Mouse (Mus musculus) liver, adult (tissue): ENCODE measurements around the gene Atp10b.

Experiments used
- GATA4 ChIP-seq: IDR thresholded peaks from 2 replicates; pipeline ENCODE4 v1.6.1; 2014; ENCODE audit warnings: mild to moderate bottlenecking, low read length; ENCODE audit not compliant: insufficient replicate concordance

The Atp10b gene

DNA sequence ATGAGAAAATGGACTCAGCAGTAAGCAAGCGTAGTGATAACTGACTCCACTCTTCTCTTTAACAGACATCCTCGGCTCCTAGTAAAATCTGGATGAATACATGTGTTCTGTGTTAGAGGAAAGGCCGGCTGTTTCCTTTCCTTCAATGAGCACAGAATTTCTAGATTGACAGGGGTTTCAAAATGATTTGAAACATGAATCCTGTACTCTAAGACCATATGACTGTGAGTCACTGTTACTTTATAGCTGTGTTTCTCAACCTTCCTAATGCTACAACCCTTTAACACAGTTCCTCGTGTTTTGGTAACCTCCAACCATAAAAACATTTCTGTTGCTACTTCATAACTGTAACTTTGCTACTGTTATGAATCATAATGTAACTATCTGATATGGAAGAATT, 33.8 kb downstream of the Atp10b start:
- TF ChIP-seq GATA4, result no peak

DNA sequence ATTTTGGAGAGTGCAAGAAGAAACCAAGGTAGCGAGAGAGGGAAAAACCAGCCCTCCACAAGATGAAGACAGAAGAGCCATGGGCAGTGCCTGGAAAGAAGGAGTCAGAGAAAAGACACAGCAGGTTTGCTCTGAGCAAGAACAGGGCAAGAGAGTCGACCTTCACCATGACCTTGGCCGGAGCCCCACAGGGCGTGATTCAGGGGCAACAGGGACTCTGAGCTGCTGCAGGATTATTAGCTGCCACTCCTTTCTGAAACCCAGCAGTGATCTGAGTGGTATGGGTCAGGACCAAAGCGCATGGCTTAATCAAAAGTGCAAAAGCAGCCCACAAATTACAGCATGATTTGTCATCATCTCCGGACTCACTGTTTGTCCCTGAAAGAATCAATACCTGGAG, 36.6 kb downstream of the Atp10b start:
- 0 out of 2 replicates have a peak, but pooled peaks have one; percentile 28 for TF ChIP-seq GATA4

DNA sequence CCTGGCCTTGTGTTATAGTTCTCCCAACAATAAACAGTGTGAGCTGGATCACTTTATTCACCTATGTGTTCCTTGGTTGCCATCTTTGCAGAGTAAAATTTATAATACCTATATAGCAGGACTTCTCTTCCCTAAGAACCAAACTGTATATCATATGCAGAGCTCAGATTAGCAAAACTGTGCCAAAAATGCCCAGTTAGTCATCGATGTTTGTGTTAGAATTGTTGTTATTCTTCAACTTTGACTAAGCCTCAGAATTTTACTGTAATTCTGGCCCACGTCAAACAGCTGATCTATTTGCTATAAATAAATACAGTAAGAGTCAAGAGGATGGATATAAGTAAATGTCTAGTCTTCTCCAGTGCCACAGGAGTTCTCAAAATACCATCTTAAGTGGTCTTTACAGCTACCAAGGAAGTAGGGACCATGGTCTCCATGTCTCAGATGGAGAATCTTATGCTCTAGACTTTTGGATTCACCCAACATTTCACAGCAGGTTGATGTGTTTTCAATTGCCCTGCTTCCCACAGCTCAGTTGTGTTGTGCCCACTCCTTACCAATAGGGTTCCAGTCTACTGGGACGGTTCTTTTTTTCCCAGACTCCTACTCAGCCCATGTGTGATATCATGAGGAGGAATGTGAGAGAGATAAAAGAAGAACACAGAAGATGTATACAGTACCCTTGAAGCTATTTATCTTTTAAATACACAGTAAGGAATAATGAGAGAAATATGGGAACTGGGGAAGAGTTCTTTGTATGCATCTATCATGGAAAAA, 40.3 kb downstream of the Atp10b start:
- TF ChIP-seq GATA4, result no peak

DNA sequence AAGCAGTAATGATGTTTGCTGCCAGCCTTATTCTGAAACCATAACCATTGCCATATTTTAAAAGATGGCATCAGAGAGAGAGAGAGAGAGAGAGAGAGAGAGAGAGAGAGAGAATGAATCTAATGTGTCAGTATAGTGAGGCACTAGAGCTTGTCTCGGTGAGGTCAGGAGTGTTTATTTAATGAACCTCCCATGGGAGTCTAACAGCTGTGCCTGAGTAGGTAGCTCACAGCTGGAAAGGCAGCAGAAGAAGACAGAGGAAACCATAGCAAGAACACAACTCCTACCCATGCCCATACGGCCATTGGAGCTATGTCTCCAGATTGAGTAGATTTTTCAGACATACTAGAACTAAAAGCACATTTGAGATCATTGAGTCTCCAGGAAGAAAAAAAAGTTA, 49.1 kb downstream of the Atp10b start:
- no peak for TF ChIP-seq GATA4

DNA sequence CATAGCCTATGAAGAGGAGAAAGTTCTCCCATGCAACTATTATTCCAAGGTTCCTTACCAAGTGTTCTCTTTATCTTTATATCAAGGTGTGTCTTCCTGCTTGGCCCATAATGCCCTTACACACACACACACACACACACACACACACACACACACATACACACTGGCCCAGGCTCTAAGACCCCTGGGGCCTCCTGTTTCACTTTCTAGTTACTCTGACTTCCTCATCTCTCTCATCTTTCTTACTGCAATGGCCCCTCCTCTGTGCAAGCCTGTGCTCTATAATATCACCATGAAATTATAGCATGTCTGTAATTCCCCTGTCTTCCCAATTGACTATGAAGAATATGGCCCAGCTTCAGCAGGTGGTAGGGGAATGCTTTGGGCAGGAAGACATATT, 49.7 kb downstream of the Atp10b start:
- no peak for TF ChIP-seq GATA4

DNA sequence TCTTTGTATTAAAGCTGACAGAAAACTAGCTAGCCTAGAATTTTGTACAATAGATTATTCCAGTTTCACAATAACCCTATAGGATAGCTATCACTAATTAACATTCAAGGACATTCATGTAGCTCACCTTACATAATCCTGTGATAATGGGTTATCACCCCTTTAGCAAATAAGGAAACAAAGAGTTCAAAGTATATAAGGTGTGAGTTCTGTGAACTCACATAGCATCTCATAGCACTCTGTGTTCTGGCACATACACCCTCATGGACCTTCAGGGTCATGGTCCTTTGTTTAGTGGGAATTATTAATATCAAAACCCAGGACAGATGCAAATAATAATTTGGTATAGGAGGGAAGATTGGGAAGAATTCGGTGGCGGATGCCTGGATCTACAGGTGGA, 50.4 kb downstream of the Atp10b start:
- TF ChIP-seq GATA4, result no peak

DNA sequence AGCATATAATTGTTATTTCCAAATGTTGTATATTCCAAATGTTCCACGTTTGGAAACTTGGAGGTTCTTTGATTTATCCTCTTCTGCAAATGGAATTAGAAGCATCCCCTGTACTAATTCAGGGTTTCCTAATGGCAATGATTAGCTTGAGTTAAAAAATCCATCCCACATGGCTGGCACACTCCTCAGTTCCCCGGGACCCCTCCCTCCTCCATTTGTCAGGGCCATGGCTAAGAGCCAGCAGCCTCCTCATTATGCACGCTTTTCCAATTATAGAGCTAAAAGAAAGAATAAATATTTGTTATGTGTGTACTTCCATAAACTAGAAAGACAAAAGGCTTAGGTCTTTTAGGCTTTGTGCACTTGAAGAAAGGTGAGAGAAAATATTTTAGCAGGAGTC, 53.9 kb downstream of the Atp10b start:
- TF ChIP-seq GATA4, result no peak

DNA sequence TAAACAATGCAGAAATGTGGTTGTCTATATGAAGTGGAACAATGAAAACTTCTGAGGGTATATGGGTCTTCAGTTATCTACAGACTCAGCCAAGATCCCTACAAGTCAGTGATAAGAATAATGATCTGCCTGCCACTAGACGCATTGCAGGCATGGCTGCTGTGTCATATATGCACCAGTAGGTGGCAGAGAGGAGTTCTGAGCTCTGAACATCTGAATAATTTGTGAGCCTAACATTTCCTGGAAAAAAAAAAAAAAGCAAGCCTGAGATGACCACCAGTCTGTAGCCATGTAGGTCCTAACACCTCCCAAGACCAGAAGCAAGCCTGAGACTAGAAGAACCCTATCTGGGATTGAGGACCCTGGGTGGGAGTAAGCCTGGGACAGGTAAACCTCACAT, 63.5 kb downstream of the Atp10b start:
- TF ChIP-seq GATA4, result no peak

DNA sequence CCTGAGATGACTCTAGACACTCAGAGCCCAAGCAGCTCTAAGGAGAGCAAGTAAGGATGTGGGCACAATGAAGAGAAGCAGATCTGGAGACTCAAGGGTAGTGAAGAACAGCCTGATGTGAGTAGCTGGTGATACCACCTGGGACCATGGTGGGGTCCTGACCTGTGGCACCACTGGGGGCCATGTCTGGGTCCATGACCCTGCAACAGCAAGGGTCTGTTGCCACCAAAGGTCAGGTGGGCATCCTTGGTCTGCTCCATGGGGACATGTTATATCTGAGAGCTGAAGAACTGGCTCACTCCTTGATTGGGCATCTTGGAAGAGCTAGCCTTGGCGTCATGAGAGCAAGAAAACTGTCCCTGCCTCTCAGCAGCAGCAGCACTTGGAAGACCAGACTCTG, 64.1 kb downstream of the Atp10b start:
- TF ChIP-seq GATA4, result no peak

DNA sequence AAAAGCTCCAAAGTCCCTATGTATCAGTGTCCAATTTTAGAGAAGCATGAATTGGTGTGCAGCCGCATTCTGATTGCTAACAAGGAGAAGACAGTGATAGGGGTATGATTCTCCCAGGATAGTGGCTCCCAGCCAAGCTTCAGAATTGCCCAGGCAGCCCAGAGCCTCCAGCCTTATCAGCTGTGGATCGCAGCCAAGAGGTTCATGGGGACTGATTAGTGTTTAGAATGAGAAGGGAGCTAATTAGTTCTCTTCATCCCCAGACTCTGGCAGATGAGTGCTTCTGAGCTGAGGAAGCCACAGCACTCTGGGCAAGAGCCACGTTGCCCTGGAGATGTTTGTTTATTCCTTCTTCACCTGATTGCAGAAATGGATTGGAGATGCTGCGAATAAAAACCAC, 67.3 kb downstream of the Atp10b start:
- peak; percentile 46; the same call in 1 of the 2 replicates for TF ChIP-seq GATA4

DNA sequence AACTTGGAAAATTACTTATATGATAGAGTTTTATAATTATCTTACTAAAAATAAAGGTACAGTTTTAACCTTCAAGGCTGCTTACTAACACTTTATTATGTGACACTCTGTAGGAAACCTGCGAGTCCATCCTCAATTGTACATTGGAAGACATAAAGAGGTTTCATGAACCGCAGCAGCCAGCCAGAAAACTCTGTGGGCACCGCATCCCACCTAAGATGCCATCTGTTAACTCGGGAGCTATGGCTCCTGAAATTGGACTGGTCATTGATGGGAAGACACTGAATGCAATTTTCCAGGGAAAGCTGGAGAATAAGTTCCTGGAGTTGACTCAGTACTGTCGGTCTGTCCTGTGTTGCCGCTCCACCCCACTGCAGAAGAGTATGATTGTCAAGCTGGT, 80.6 kb downstream of the Atp10b start:
- TF ChIP-seq GATA4, result no peak

DNA sequence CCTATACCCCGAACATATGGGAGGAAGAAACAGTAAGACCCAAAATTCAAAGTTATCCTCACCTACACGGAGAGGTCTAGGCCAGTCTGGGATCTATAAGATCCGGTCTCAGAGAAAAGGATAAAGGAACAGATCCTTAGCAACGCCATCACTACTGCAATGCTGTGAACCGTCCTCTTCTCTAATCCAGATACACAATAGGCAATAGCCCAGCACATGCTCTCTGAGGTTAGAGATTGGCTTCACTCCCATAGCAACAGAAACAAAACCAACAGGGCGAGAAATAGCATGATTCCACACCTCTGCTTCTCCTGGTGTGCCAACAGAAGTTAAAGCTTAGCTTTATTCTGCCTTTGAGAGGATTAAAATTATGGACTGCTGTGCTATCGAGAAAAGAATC, 82.4 kb downstream of the Atp10b start:
- no peak for TF ChIP-seq GATA4

DNA sequence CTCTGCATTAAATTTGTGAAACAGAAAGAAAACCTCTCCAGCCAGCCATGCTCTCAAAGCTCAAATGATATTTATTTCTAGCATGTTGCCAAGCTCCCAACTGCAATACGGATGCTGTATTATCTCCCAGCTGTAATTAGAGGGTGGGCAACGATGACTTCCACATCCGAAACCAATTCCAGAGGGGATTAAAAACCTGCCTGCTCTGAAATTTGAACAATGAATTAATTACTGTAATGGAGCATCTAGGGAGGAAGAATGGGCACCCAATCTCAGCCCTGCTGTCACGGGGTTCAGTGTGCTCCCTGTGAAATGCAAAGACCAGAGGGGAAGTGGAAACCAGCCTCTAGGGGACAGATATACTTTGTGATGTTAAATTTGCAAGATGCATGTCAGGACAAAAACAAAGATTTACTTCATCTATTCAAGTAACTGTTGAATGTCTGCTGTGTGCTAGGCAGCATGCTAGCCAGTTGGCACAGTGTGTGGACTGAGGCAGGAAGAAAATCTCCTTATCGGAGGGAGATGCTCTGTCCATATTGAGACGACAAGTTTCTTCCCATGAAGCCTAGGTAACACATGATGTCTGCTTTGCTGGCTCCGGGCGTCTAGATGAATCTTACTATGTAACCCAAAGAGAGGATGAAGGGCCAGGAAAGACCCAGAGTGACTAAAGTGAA, 86.8 kb downstream of the Atp10b start:
- TF ChIP-seq GATA4, result no peak

DNA sequence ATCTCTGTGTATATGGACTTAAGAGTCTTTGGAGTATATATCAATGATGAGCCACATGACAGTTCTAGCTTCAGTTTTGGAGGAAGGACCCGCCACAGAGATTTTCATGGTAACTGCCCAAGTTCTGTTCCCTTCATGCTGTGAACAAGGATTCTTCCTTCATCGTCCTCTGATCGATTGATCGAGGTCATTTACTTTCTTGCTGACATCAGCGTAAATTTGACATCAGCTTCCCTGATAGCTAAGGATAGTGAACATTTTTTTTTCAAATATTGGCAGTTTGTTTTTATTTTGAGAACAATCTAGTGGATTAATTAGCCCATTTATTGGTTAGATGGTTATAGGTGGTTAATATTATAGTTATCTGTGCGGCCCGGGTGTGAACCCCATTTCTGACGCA, 90.1 kb downstream of the Atp10b start:
- TF ChIP-seq GATA4, result no peak

DNA sequence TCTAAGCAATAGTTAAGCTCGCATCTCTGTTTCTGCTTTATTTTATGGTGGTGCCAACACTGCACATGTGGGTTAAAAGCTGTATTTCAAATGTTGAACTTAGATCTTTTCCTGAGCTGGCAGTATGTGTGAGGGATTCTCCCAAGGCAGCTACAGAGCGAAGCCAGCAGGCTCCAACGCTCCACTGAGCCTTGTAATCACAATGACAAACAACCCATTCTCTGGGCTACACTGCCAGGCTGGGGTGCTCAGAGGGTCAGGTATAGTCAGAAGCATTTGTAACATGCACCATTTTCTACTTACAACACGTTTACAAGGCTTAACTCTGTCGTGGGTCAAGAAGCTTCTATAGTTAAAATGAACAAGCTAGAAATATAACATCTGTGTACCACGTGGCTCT, 103.4 kb downstream of the Atp10b start:
- TF ChIP-seq GATA4, result no peak

DNA sequence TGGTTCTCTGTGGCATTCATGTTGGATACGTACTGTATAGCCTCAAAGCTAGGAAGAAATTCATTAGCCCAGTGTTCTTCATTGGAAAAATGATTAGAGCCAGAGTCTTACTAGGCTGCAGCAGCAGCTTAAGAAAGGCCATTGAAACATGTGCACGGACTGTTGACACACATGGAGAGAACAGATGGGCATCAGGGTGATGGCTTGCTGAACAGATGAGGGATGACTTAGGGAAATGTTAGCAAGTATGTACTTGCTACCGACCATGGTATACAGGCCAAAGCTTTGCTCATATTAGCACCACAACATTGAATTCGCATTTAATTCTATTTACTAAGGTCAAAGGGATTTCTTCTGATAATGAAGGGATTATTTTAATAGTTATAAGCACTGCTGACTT, 105.6 kb downstream of the Atp10b start:
- TF ChIP-seq GATA4, result no peak

DNA sequence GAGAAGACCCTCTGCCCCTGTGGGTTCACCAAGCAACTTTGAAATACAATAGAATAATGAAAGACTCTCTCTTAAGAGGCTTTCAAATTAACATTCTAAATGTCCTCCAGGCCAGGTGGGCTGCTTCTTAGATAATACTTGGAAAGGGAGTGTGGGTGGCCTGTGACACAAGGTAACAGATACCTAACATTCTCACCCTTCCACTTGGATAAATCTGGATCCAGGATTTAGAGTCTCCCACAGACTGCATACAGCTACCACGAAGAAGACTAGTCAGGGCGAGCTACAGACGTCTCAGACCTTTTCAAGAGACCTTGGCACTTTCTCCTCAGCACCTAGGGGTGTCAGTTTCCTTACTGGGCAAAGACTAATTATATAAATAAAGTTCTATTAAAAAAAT, 107.6 kb downstream of the Atp10b start:
- TF ChIP-seq GATA4, result no peak
